8 mouse cellular contexts compared by ENCODE assay signal in the genomic region with DNA sequence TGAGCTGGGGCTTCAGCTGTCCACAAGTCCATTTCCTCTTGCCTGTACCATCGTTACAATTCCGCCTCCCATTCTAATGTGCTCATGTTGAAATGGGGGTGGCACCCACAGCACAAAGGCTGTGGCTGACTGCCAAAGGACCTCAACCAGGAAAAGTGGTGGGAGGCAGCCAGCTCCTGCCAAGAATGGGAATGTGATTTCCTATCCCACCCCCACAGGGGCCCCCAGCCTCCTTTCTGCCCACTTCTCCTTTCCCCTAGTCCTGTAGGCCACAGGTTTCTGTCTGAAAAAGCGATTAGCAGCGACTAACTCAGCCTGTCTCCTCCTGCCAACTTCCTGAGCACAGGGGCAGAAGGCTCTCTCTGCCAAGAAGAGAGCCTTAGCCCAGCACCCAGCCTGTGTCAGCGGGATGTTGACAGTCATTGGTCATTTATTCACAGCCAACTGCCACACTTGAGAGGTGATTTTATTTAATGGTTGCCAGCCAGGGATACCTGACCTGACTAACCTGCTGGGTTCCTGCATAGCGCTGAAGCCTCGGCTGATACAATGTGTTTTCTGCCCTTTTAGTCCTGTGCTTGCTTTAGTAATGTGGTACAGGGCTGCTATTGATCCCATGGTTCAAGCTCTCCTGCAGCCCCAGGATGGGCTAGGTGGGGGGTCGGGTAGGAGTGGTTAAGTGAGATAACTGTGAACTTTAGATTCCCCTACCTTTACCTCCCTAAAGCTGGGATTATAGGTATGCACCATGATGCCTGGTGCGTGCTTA.
A peak's percentile ranks its signal among the peaks of the same experiment; 100 is the strongest.
DNase-seq lines count a peak whose midpoint lies in the region; ATAC-seq lines count a peak whose summit lies in the region.

No protein-coding gene starts in this region.

- no peak overlapping the region for H3K9ac ChIP-seq in forebrain, embryonic 15.5 days (replicated peaks)
- no peak overlapping the region for H3K9ac ChIP-seq in stomach, embryonic 14.5 days (replicated peaks; ENCODE audit: low read depth, low read length)

- H3K27ac ChIP-seq in forebrain, embryonic 15.5 days (replicated peaks) = peak overlapping the region; percentile 61
- peak overlapping the region; percentile 63; the same call in 1 of the 2 replicates for H3K27ac ChIP-seq in stomach, embryonic 14.5 days (ENCODE audit: low read length)

- intact Hi-C loops in heart, postnatal 25 days (cut with DNase I) = no loop called here

- DNase-seq in urinary bladder, postnatal 14 days (ENCODE audit: low spot score) = peak; percentile 33
- DNase-seq in urinary bladder, adult 2 months (ENCODE audit: low spot score) = no peak
- peak; percentile 48 for DNase-seq in heart, postnatal 25 days (ENCODE audit: low spot score)
- DNase-seq in layer of hippocampus, postnatal 14 days (ENCODE audit: low spot score in 2 of 2) = peak; percentile 61 to 76
- peak; percentile 71 for DNase-seq in lung, postnatal 25 days (ENCODE audit: low spot score)
- no peak for DNase-seq in spleen, adult 18-20 months

- peak; percentile 89 for ATAC-seq in forebrain, embryonic 15.5 days (replicated peaks)
- no peak; the same call in 1 of the 2 replicates for ATAC-seq in stomach, embryonic 14.5 days (ENCODE audit: insufficient number of reproducible peaks, insufficient read depth, low FRiP score, low read depth)

- H3K4me2 ChIP-seq in forebrain, embryonic 15.5 days (replicated peaks) = no peak overlapping the region
- H3K4me2 ChIP-seq in stomach, embryonic 14.5 days (replicated peaks; ENCODE audit: low read depth, low read length) = 0 out of 2 replicates have a peak overlapping the region, but pooled peaks have one; percentile 4

- no peaks in the 10 kb centered on the region for H3K36me3 ChIP-seq in forebrain, embryonic 15.5 days
- H3K36me3 ChIP-seq in stomach, embryonic 14.5 days (ENCODE audit: control insufficient read depth, insufficient read depth, low read length) = no peaks in the 10 kb centered on the region

- 33% methylated on average over 9 of the region's 9 CpGs for WGBS in forebrain, embryonic 15.5 days
- 43% methylated on average over 9 of the region's 9 CpGs for WGBS in stomach, embryonic 14.5 days

- H3K4me3 ChIP-seq in forebrain, embryonic 15.5 days = no peak overlapping the region
- H3K4me3 ChIP-seq in stomach, embryonic 14.5 days (ENCODE audit: low read depth, low read length) = no peak overlapping the region

- no peaks in the 10 kb centered on the region for H3K27me3 ChIP-seq in forebrain, embryonic 15.5 days
- no peaks in the 10 kb centered on the region for H3K27me3 ChIP-seq in stomach, embryonic 14.5 days (ENCODE audit: control insufficient read depth, insufficient read depth, low read length)

- no peaks in the 10 kb centered on the region for H3K9me3 ChIP-seq in forebrain, embryonic 15.5 days
- H3K9me3 ChIP-seq in stomach, embryonic 14.5 days (ENCODE audit: control insufficient read depth, low read depth, low read length) = no peaks in the 10 kb centered on the region

- peaks cover 31% of the 10 kb centered on the region for H3K4me1 ChIP-seq in forebrain, embryonic 15.5 days
- H3K4me1 ChIP-seq in stomach, embryonic 14.5 days (ENCODE audit: control insufficient read depth, insufficient read depth, low read length) = peaks cover 7% of the 10 kb centered on the region

Comparison
In these comparisons a context has a peak if more than half of its experiments do, and no peak if none do; other contexts are left out.
1. DNase-seq: peak in urinary bladder, postnatal 14 days (single experiment), heart, postnatal 25 days (single experiment), layer of hippocampus, postnatal 14 days (2 of 2) and lung, postnatal 25 days (single experiment); none in urinary bladder, adult 2 months (single experiment) and spleen, adult 18-20 months (0 of 2).